In the genomic region with DNA sequence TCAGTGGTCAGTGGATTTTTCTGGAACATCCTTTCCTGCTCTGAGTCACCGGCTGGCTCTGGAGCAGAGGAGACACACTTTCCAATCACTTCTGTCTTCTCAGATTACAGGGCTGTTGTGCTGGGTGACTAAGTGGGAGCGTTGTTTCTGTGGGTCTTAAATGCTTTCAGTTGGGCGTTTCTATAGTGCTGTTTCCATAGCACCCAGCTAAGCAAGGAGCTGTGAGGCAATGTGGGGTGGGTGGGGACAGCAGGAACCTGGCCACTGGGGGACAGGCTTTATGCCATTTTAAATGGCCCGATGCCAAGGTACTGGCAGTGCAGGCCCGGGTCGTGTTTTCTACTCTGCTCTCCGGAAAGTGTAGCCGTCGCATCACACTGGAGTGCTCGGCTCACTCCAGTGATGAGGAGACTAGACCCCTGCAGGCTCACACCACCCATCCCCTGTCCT, we compare ENCODE assay signal across 9 mouse cellular contexts. TPM values are rescaled to one million over a fixed set of nuclear protein-coding genes. Genes with fewer than 3 reads are reported as not detected.
A peak's percentile ranks its signal among the peaks of the same experiment; 100 is the strongest.
DNase-seq lines count a peak whose midpoint lies in the region; ATAC-seq and TF ChIP-seq lines count a peak whose summit lies in the region.
"Had no signal": no experiment of that assay in that cellular context is flagged by ENCODE, and none has a peak within 500 bp of the region (broad histone marks: within the 10 kb centered on the region; RNA-seq: fewer than 3 reads in every experiment).

No protein-coding gene starts in this region.

- no peaks in the 10 kb centered on the region for H3K9me3 ChIP-seq in intestine, embryonic 16.5 days (ENCODE audit: control insufficient read depth, low read length)
- no peaks in the 10 kb centered on the region for H3K9me3 ChIP-seq in stomach, postnatal 0 days (ENCODE audit: control insufficient read depth, low read length)

- H3K4me3 ChIP-seq in intestine, embryonic 16.5 days (ENCODE audit: low read length): no peak overlapping the region
- H3K4me3 ChIP-seq in stomach, postnatal 0 days (ENCODE audit: low read depth, low read length): no peak overlapping the region
- H3K4me3 ChIP-seq: erythroblast, embryonic 14.5 days had no signal

- peak overlapping the region; percentile 7; the same call in 1 of the 2 replicates for H3K9ac ChIP-seq in intestine, embryonic 16.5 days (ENCODE audit: low read depth, low read length)
- no peak overlapping the region for H3K9ac ChIP-seq in stomach, postnatal 0 days (ENCODE audit: low read length)

- H3K27ac ChIP-seq in intestine, embryonic 16.5 days (ENCODE audit: low read length): peak overlapping the region; percentile 31; the same call in 1 of the 2 replicates
- peak overlapping the region; percentile 76 for H3K27ac ChIP-seq in stomach, postnatal 0 days (replicated peaks)

- H3K36me3 ChIP-seq in intestine, embryonic 16.5 days (ENCODE audit: control insufficient read depth, insufficient read depth, low read length): no peaks in the 10 kb centered on the region
- no peaks in the 10 kb centered on the region for H3K36me3 ChIP-seq in stomach, postnatal 0 days (ENCODE audit: control insufficient read depth, insufficient read depth, low read length)

- H3K27me3 ChIP-seq in intestine, embryonic 16.5 days (replicated peaks; ENCODE audit: control insufficient read depth, insufficient read depth, low read length): no peaks in the 10 kb centered on the region
- H3K27me3 ChIP-seq in stomach, postnatal 0 days (ENCODE audit: control insufficient read depth, insufficient read depth, low read length): no peaks in the 10 kb centered on the region

- ATAC-seq in intestine, embryonic 16.5 days: peak; percentile 61
- peak; percentile 84 for ATAC-seq in stomach, postnatal 0 days (ENCODE audit: low FRiP score, low TSS enrichment)

- H3K4me2 ChIP-seq in intestine, embryonic 16.5 days (ENCODE audit: low read depth, low read length): no peak overlapping the region
- H3K4me2 ChIP-seq in stomach, postnatal 0 days (replicated peaks; ENCODE audit: low read depth): no peak overlapping the region

- WGBS in intestine, embryonic 16.5 days: 28% methylated on average over 10 of the region's 10 CpGs
- 20% methylated on average over 10 of the region's 10 CpGs for WGBS in stomach, postnatal 0 days

- peak; percentile 35; the same call in 1 of the 2 replicates for TF ChIP-seq CTCF in stomach, postnatal 0 days (IDR thresholded peaks at IDR 0.05; ENCODE audit: low read depth)

- H3K4me1 ChIP-seq in intestine, embryonic 16.5 days (ENCODE audit: control insufficient read depth, insufficient read depth, low read length): peaks cover 24% of the 10 kb centered on the region
- peaks cover 9% of the 10 kb centered on the region for H3K4me1 ChIP-seq in stomach, postnatal 0 days (replicated peaks; ENCODE audit: control insufficient read depth, insufficient read depth)

- peak; percentile 22 for DNase-seq in cerebellum, adult 11 months
- no peak for DNase-seq in cerebellum, postnatal 25 days
- peak; percentile 74 for DNase-seq in adrenal gland, postnatal 10 days
- DNase-seq in frontal cortex, adult 2 months (ENCODE audit: extremely low spot score in 1 of 2, low spot score in 1 of 2): peak; percentile 62 to 79
- peak; percentile 54 for DNase-seq in lung, postnatal 14 days
- DNase-seq in stomach, postnatal 0 days (ENCODE audit: low spot score): peak; percentile 76
- DNase-seq in cerebellum, adult 11-12 months: no peak

- no peak for TF ChIP-seq EP300 in stomach, postnatal 0 days (optimal IDR thresholded peaks at IDR 0.05)

RNA-seq across cellular contexts. Expression of a gene that starts 46.6 kb away (rescaled TPM):
- 10 to 100 TPM; 18.9 to 21.3 TPM for total RNA-seq in adrenal gland, postnatal 10 days (2021)
- polyA plus RNA-seq in frontal cortex, adult 2 months (2012; rRNA removed): 229 and 240 TPM in 2 replicates
- 10.1 and 11.8 TPM in 2 replicates for polyA plus RNA-seq in intestine, embryonic 16.5 days (2015; fragmentation: Nextera tagmentation; extraction: Ambion mirVana)
- 35.1 and 39.2 TPM in 2 replicates for polyA plus RNA-seq in stomach, postnatal 0 days (2015; fragmentation: Nextera tagmentation; extraction: Ambion mirVana)

RNA-seq across cellular contexts. Expression of a gene that starts 57.8 kb away (rescaled TPM):
- total RNA-seq in adrenal gland, postnatal 10 days (2021): 10 to 100 TPM; 16.3 to 23.5 TPM
- polyA plus RNA-seq in frontal cortex, adult 2 months (2012; rRNA removed): 182 and 188 TPM in 2 replicates
- polyA plus RNA-seq in intestine, embryonic 16.5 days (2015; fragmentation: Nextera tagmentation; extraction: Ambion mirVana): 1.7 and 2.3 TPM in 2 replicates
- 1.6 and 2.1 TPM in 2 replicates for polyA plus RNA-seq in stomach, postnatal 0 days (2015; fragmentation: Nextera tagmentation; extraction: Ambion mirVana)

Comparison
In these comparisons a context has a peak if more than half of its experiments do, and no peak if none do; other contexts are left out.
1. DNase-seq: peak in cerebellum, adult 11 months (single experiment), adrenal gland, postnatal 10 days (single experiment), frontal cortex, adult 2 months (2 of 2), lung, postnatal 14 days (single experiment) and stomach, postnatal 0 days (single experiment); none in cerebellum, postnatal 25 days (0 of 2) and cerebellum, adult 11-12 months (single experiment).
2. RNA of a gene that starts 57.8 kb away (polyA plus RNA-seq): 182 to 188 TPM in frontal cortex, adult 2 months; 1.7 to 2.3 TPM in intestine, embryonic 16.5 days and 1.6 to 2.1 TPM in stomach, postnatal 0 days; every median in the first group is over 10 times any median in the second.